Mouse (Mus musculus): ENCODE results near the gene Il13ra1.

- no peak for TF ChIP-seq POLR2A (IDR thresholded peaks at IDR 0.05; ENCODE audit: insufficient read depth, low read depth, low read length)
- TF ChIP-seq CTCF (IDR thresholded peaks at IDR 0.05), result 0 out of 2 replicates have a peak, but pooled peaks have one; percentile 15
Measured at GRCm38 (mm10) chrX:36209554-36209953, 97.6 kb downstream of the Il13ra1 start.
